ENCODE assay signal across 10 mouse cellular contexts in the genomic region with DNA sequence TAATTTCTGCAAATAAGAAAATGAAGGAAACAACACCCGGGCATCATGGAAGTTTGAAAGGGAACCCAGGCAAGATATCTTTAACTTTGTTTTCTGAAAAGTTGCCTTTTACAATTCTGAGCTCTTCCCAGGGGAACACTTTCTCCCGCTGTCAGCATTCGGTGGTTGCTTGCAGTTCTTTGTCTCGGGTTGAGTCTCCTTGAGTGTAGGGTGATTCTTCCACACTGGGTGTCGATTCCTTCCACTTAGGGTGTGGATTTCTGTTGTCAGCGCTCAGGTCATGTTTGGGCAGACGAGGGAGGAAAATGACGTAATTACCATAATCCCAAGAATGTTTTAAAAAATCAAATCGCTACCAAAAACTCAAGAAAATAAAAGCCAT.
DNase-seq lines count a peak whose midpoint lies in the region; ATAC-seq lines count a peak whose summit lies in the region.
"Had no signal": no experiment of that assay in that cellular context is flagged by ENCODE, and none has a peak within 500 bp of the region (broad histone marks: within the 10 kb centered on the region; RNA-seq: fewer than 3 reads in every experiment).

No protein-coding gene starts in this region.

- H3K27me3 ChIP-seq in kidney, embryonic 16.5 days (ENCODE audit: insufficient read depth, low read length): no peaks in the 10 kb centered on the region
- H3K27me3 ChIP-seq in embryonic facial prominence, embryonic 14.5 days (replicated peaks; ENCODE audit: control insufficient read depth, insufficient read depth, low read length): no peaks in the 10 kb centered on the region
- no peaks in the 10 kb centered on the region for H3K27me3 ChIP-seq in hindbrain, embryonic 12.5 days
- no peaks in the 10 kb centered on the region for H3K27me3 ChIP-seq in midbrain, embryonic 15.5 days (replicated peaks)

- peak overlapping the region; percentile 33 for H3K4me3 ChIP-seq in kidney, embryonic 16.5 days (ENCODE audit: low read length)
- H3K4me3 ChIP-seq in embryonic facial prominence, embryonic 14.5 days (ENCODE audit: low read depth, low read length): peak overlapping the region; percentile 38
- H3K4me3 ChIP-seq in hindbrain, embryonic 12.5 days: peak overlapping the region; percentile 17; the same call in 1 of the 2 replicates
- H3K4me3 ChIP-seq in midbrain, embryonic 15.5 days: peak overlapping the region; percentile 29

- peak overlapping the region; percentile 48 for H3K4me2 ChIP-seq in kidney, embryonic 16.5 days (replicated peaks; ENCODE audit: low read depth, low read length)
- peak overlapping the region; percentile 59 for H3K4me2 ChIP-seq in embryonic facial prominence, embryonic 14.5 days (ENCODE audit: low read depth, low read length)
- H3K4me2 ChIP-seq in hindbrain, embryonic 12.5 days (replicated peaks): peak overlapping the region; percentile 16; the same call in 1 of the 2 replicates
- peak overlapping the region; percentile 48 for H3K4me2 ChIP-seq in midbrain, embryonic 15.5 days

- H3K9ac ChIP-seq in kidney, embryonic 16.5 days (replicated peaks; ENCODE audit: low read length): 0 out of 2 replicates have a peak overlapping the region, but pooled peaks have one; percentile 46
- peak overlapping the region; percentile 62 for H3K9ac ChIP-seq in embryonic facial prominence, embryonic 14.5 days (ENCODE audit: low read depth, low read length)
- no peak overlapping the region for H3K9ac ChIP-seq in hindbrain, embryonic 12.5 days
- H3K9ac ChIP-seq in midbrain, embryonic 15.5 days: no peak overlapping the region
- H3K9ac ChIP-seq: liver, embryonic 14.5 days had no signal

- 31% methylated on average over 9 of the region's 9 CpGs for WGBS in kidney, embryonic 16.5 days
- WGBS in embryonic facial prominence, embryonic 14.5 days: 14% methylated on average over 9 of the region's 9 CpGs
- WGBS in hindbrain, embryonic 12.5 days: 45% methylated on average over 9 of the region's 9 CpGs
- WGBS in midbrain, embryonic 15.5 days: 39% methylated on average over 9 of the region's 9 CpGs

- no peak for ATAC-seq in kidney, embryonic 16.5 days (ENCODE audit: low FRiP score, low TSS enrichment)
- ATAC-seq in embryonic facial prominence, embryonic 14.5 days (ENCODE audit: low read depth): peak; percentile 71; the same call in 1 of the 2 replicates
- no peak for ATAC-seq in hindbrain, embryonic 12.5 days (ENCODE audit: low FRiP score)
- ATAC-seq in midbrain, embryonic 15.5 days (replicated peaks): peak; percentile 76

- no peak for DNase-seq in kidney, postnatal 36 days
- DNase-seq in embryonic facial prominence, embryonic 14.5 days (ENCODE audit: low spot score): no peak
- no peak for DNase-seq in adipocyte (ENCODE audit: low spot score)
- DNase-seq in urinary bladder, postnatal 25 days (ENCODE audit: low spot score): no peak
- no peak for DNase-seq in thymus, postnatal 4 days

- no peaks in the 10 kb centered on the region for H3K36me3 ChIP-seq in kidney, embryonic 16.5 days (ENCODE audit: insufficient read depth, low read length)
- H3K36me3 ChIP-seq in embryonic facial prominence, embryonic 14.5 days (ENCODE audit: control insufficient read depth, insufficient read depth, low read length): no peaks in the 10 kb centered on the region
- no peaks in the 10 kb centered on the region for H3K36me3 ChIP-seq in hindbrain, embryonic 12.5 days
- H3K36me3 ChIP-seq in midbrain, embryonic 15.5 days (replicated peaks): no peaks in the 10 kb centered on the region
- H3K36me3 ChIP-seq: G1E had no signal

- H3K27ac ChIP-seq in kidney, embryonic 16.5 days (ENCODE audit: low read length): no peak overlapping the region
- 0 out of 2 replicates have a peak overlapping the region, but pooled peaks have one; percentile 28 for H3K27ac ChIP-seq in embryonic facial prominence, embryonic 14.5 days (replicated peaks; ENCODE audit: low read depth, low read length)
- no peak overlapping the region for H3K27ac ChIP-seq in hindbrain, embryonic 12.5 days
- no peak overlapping the region for H3K27ac ChIP-seq in midbrain, embryonic 15.5 days
- H3K27ac ChIP-seq: liver, embryonic 14.5 days had no signal

- no peaks in the 10 kb centered on the region for H3K9me3 ChIP-seq in kidney, embryonic 16.5 days (ENCODE audit: low read length)
- H3K9me3 ChIP-seq in embryonic facial prominence, embryonic 14.5 days (ENCODE audit: control insufficient read depth, low read length): no peaks in the 10 kb centered on the region
- no peaks in the 10 kb centered on the region for H3K9me3 ChIP-seq in hindbrain, embryonic 12.5 days (replicated peaks)
- no peaks in the 10 kb centered on the region for H3K9me3 ChIP-seq in midbrain, embryonic 15.5 days

- peaks cover 4% of the 10 kb centered on the region; the same call in 1 of the 2 replicates for H3K4me1 ChIP-seq in kidney, embryonic 16.5 days (ENCODE audit: insufficient read depth, low read length)
- H3K4me1 ChIP-seq in embryonic facial prominence, embryonic 14.5 days (ENCODE audit: control insufficient read depth, insufficient read depth, low read length): 0 out of 2 replicates have a peak, but pooled peaks cover 3% of the 10 kb centered on the region
- H3K4me1 ChIP-seq in hindbrain, embryonic 12.5 days: peaks cover 3% of the 10 kb centered on the region
- 0 out of 2 replicates have a peak, but pooled peaks cover 5% of the 10 kb centered on the region for H3K4me1 ChIP-seq in midbrain, embryonic 15.5 days

Comparison
In these comparisons a context has a peak if more than half of its experiments do, and no peak if none do; other contexts are left out.
1. ATAC-seq: peak in embryonic facial prominence, embryonic 14.5 days (single experiment) and midbrain, embryonic 15.5 days (single experiment); none in kidney, embryonic 16.5 days (single experiment) and hindbrain, embryonic 12.5 days (single experiment).
2. H3K9ac ChIP-seq: peak in kidney, embryonic 16.5 days (single experiment) and embryonic facial prominence, embryonic 14.5 days (single experiment); none in hindbrain, embryonic 12.5 days (single experiment) and midbrain, embryonic 15.5 days (single experiment).
3. Peak in every context shown above with its lines, with median percentiles within 50 percentile points of each other: H3K4me2 ChIP-seq and H3K4me3 ChIP-seq.